ENCODE assay signal across 8 mouse cellular contexts in genomic region chr4:123904333-123905125, GRCm38 (mm10). TPM values are rescaled to one million over a fixed set of nuclear protein-coding genes. Genes with fewer than 3 reads are reported as not detected.
DNase-seq lines count a peak whose midpoint lies in the region; ATAC-seq and TF ChIP-seq lines count a peak whose summit lies in the region.

TSS of gene Mycbp (plus strand) at chr4:123904832.

- 1% methylated on average over 49 of the region's 49 CpGs for WGBS in heart, embryonic 12.5 days
- WGBS in kidney, postnatal 0 days = 2% methylated on average over 48 of the region's 49 CpGs
- under 1% methylated on average over 49 of the region's 49 CpGs for WGBS in liver, embryonic 11.5 days
- WGBS in stomach, embryonic 14.5 days = 1% methylated on average over 49 of the region's 49 CpGs

- no peaks in the 10 kb centered on the region for H3K9me3 ChIP-seq in heart, embryonic 12.5 days (replicated peaks)
- H3K9me3 ChIP-seq in kidney, postnatal 0 days (replicated peaks; ENCODE audit: low read length) = no peaks in the 10 kb centered on the region
- H3K9me3 ChIP-seq in liver, embryonic 11.5 days (ENCODE audit: control insufficient read depth, low read length) = no peaks in the 10 kb centered on the region
- H3K9me3 ChIP-seq in stomach, embryonic 14.5 days (ENCODE audit: control insufficient read depth, low read depth, low read length) = no peaks in the 10 kb centered on the region

- peaks cover 16% of the 10 kb centered on the region for H3K4me1 ChIP-seq in heart, embryonic 12.5 days (replicated peaks)
- H3K4me1 ChIP-seq in kidney, postnatal 0 days (replicated peaks; ENCODE audit: insufficient read depth, low read length) = peaks cover 10% of the 10 kb centered on the region; the same call in 1 of the 2 replicates
- peaks cover 11% of the 10 kb centered on the region for H3K4me1 ChIP-seq in liver, embryonic 11.5 days (replicated peaks; ENCODE audit: control insufficient read depth, insufficient read depth, low read length)
- H3K4me1 ChIP-seq in stomach, embryonic 14.5 days (ENCODE audit: control insufficient read depth, insufficient read depth, low read length) = peaks cover 12% of the 10 kb centered on the region; the same call in 1 of the 2 replicates

- peak; percentile 99 for ATAC-seq in erythroid progenitor cell, adult 5-6 weeks (replicated peaks; ENCODE audit: low FRiP score, poor library complexity, severe bottlenecking)
- ATAC-seq in heart, embryonic 12.5 days (ENCODE audit: insufficient number of reproducible peaks, low FRiP score) = peak; percentile 100
- ATAC-seq in kidney, postnatal 0 days (replicated peaks; ENCODE audit: low FRiP score, low read depth) = peak; percentile 100
- peak; percentile 100 for ATAC-seq in liver, embryonic 11.5 days (replicated peaks; ENCODE audit: low FRiP score)
- peak; percentile 100 for ATAC-seq in stomach, embryonic 14.5 days (ENCODE audit: insufficient number of reproducible peaks, insufficient read depth, low FRiP score, low read depth)

- H3K4me3 ChIP-seq in heart, embryonic 12.5 days = peak within 1 kb of the TSS; percentile 83
- H3K4me3 ChIP-seq in kidney, postnatal 0 days (replicated peaks; ENCODE audit: low read depth, low read length) = peak within 1 kb of the TSS; percentile 75
- H3K4me3 ChIP-seq in liver, embryonic 11.5 days (ENCODE audit: low read depth, low read length) = peak within 1 kb of the TSS; percentile 85
- peak within 1 kb of the TSS; percentile 79 for H3K4me3 ChIP-seq in stomach, embryonic 14.5 days (ENCODE audit: low read depth, low read length)

- H3K36me3 ChIP-seq in heart, embryonic 12.5 days = peaks cover 11% of the 10 kb centered on the region
- H3K36me3 ChIP-seq in kidney, postnatal 0 days (ENCODE audit: insufficient read depth, low read length) = no peaks in the 10 kb centered on the region
- H3K36me3 ChIP-seq in liver, embryonic 11.5 days (ENCODE audit: control insufficient read depth, insufficient read depth, low read length) = peaks cover 2% of the 10 kb centered on the region; the same call in 1 of the 2 replicates
- H3K36me3 ChIP-seq in stomach, embryonic 14.5 days (ENCODE audit: control insufficient read depth, insufficient read depth, low read length) = peaks cover 5% of the 10 kb centered on the region; the same call in 1 of the 2 replicates

- no peaks in the 10 kb centered on the region for H3K27me3 ChIP-seq in heart, embryonic 12.5 days (replicated peaks)
- no peaks in the 10 kb centered on the region for H3K27me3 ChIP-seq in kidney, postnatal 0 days (ENCODE audit: insufficient read depth, low read length)
- no peaks in the 10 kb centered on the region for H3K27me3 ChIP-seq in liver, embryonic 11.5 days (replicated peaks; ENCODE audit: control insufficient read depth, insufficient read depth, low read length)
- H3K27me3 ChIP-seq in stomach, embryonic 14.5 days (ENCODE audit: control insufficient read depth, insufficient read depth, low read length) = no peaks in the 10 kb centered on the region

- DNase-seq in CD4-positive helper T cell, adult 2 months (ENCODE audit: low read depth, low spot score) = peak; percentile 98
- peak; percentile 93 for DNase-seq in brain, embryonic 18.5 days (ENCODE audit: low read depth, low spot score)
- peak; percentile 98 for DNase-seq in kidney, postnatal 0 days (ENCODE audit: low spot score)
- DNase-seq in liver, embryonic 11.5 days (ENCODE audit: low spot score) = peak; percentile 99
- peak; percentile 100 for DNase-seq in naive thymus-derived CD4-positive, alpha-beta T cell, adult 2 months (ENCODE audit: low read depth)

- H3K27ac ChIP-seq in heart, embryonic 12.5 days (ENCODE audit: poor library complexity, severe bottlenecking) = peak within 1 kb of the TSS; percentile 87
- H3K27ac ChIP-seq in kidney, postnatal 0 days = peak within 1 kb of the TSS; percentile 88
- peak within 1 kb of the TSS; percentile 82 for H3K27ac ChIP-seq in liver, embryonic 11.5 days (ENCODE audit: low read depth, low read length)
- peak within 1 kb of the TSS; percentile 87 for H3K27ac ChIP-seq in stomach, embryonic 14.5 days (ENCODE audit: low read length)

- peak within 1 kb of the TSS; percentile 92 for H3K9ac ChIP-seq in heart, embryonic 12.5 days
- H3K9ac ChIP-seq in kidney, postnatal 0 days (ENCODE audit: low read depth, low read length) = peak within 1 kb of the TSS; percentile 81
- peak within 1 kb of the TSS; percentile 88 for H3K9ac ChIP-seq in liver, embryonic 11.5 days (ENCODE audit: low read depth, low read length)
- peak within 1 kb of the TSS; percentile 65 for H3K9ac ChIP-seq in stomach, embryonic 14.5 days (replicated peaks; ENCODE audit: low read depth, low read length)

- TF ChIP-seq CTCF in kidney, postnatal 0 days (IDR thresholded peaks at IDR 0.05; ENCODE audit: low read depth) = no peak

- peak within 1 kb of the TSS; percentile 86 for H3K4me2 ChIP-seq in heart, embryonic 12.5 days
- peak within 1 kb of the TSS; percentile 71 for H3K4me2 ChIP-seq in kidney, postnatal 0 days (ENCODE audit: low read length)
- H3K4me2 ChIP-seq in liver, embryonic 11.5 days = peak within 1 kb of the TSS; percentile 72
- peak within 1 kb of the TSS; percentile 70 for H3K4me2 ChIP-seq in stomach, embryonic 14.5 days (replicated peaks; ENCODE audit: low read depth, low read length)

RNA-seq across cellular contexts. Expression of gene Mycbp, which starts in this region (rescaled TPM):
- 14.4 and 43.6 TPM in 2 replicates for total RNA-seq in erythroid progenitor cell, adult 5-6 weeks (2015; ENCODE audit: low replicate concordance)
- total RNA-seq in erythroid progenitor cell, adult 5-6 weeks (2017; ENCODE audit: low replicate concordance) = 12.1 and 52.7 TPM in 2 replicates
- polyA plus RNA-seq in heart, embryonic 12.5 days (2016; fragmentation: Nextera tagmentation; extraction: Ambion mirVana) = 65.6 and 69.9 TPM in 2 replicates
- 67.7 and 76.4 TPM in 2 replicates for polyA plus RNA-seq in kidney, postnatal 0 days (2015; fragmentation: Nextera tagmentation; extraction: Ambion mirVana)
- polyA plus RNA-seq in liver, embryonic 11.5 days (2014; fragmentation: Nextera tagmentation; extraction: Ambion mirVana) = 102 and 106 TPM in 2 replicates
- polyA plus RNA-seq in stomach, embryonic 14.5 days (2014; fragmentation: Nextera tagmentation; extraction: Ambion mirVana) = 81.9 and 82.3 TPM in 2 replicates

Comparison
In these comparisons a context has a peak if more than half of its experiments do, and no peak if none do; other contexts are left out.
1. Peak in every context shown above with its lines: DNase-seq, ATAC-seq, H3K4me3 ChIP-seq and H3K27ac ChIP-seq.